Mouse (Mus musculus): ENCODE results near the gene Polq. TPM values are rescaled to one million over a fixed set of nuclear protein-coding genes. Genes with fewer than 3 reads are reported as not detected.

Polq gene
- polyA plus RNA-seq, 1 experiment from 2014 or later, result 8.4 TPM

GRCm38 (mm10) chr16:36997650-36998049 lies 13.9 kb upstream of the Polq start:
- Histone ChIP-seq H3K4me3 (ENCODE audit: low read length) (no peak overlapping the region), H3K4me1 (replicated peaks; ENCODE audit: control insufficient read depth, insufficient read depth, low read length) (no peaks in the 10 kb centered on the region), H3K27ac (ENCODE audit: low read length) (no peak overlapping the region), H3K36me3 (ENCODE audit: control insufficient read depth, insufficient read depth, low read length) (no peaks in the 10 kb centered on the region), H3K4me2 (ENCODE audit: low read depth, low read length) (no peak overlapping the region), H3K9me3 (ENCODE audit: control insufficient read depth, low read length) (no peaks in the 10 kb centered on the region), H3K9ac (ENCODE audit: low read length) (no peak overlapping the region), H3K27me3 (ENCODE audit: control insufficient read depth, insufficient read depth, low read depth, low read length) (no peaks in the 10 kb centered on the region)
- WGBS, result 69% methylated on average over 6 of the region's 6 CpGs
- ATAC-seq (ENCODE audit: low read depth), result no peak

- no peak for ATAC-seq (ENCODE audit: low read depth)
- Histone ChIP-seq H3K36me3 (ENCODE audit: control insufficient read depth, insufficient read depth, low read length) (no peaks in the 10 kb centered on the region), H3K27me3 (ENCODE audit: control insufficient read depth, insufficient read depth, low read depth, low read length) (no peaks in the 10 kb centered on the region), H3K9ac (ENCODE audit: low read length) (no peak overlapping the region), H3K9me3 (ENCODE audit: control insufficient read depth, low read length) (no peaks in the 10 kb centered on the region), H3K27ac (ENCODE audit: low read length) (no peak overlapping the region), H3K4me2 (ENCODE audit: low read depth, low read length) (no peak overlapping the region), H3K4me1 (replicated peaks; ENCODE audit: control insufficient read depth, insufficient read depth, low read length) (no peaks in the 10 kb centered on the region), H3K4me3 (ENCODE audit: low read length) (no peak overlapping the region)
- WGBS, result 70% methylated on average over 9 of the region's 9 CpGs
Measured at GRCm38 (mm10) chr16:36999366-36999972, 12.1 kb upstream of the Polq start.

- Histone ChIP-seq H3K4me3 (ENCODE audit: low read length) (no peak overlapping the region), H3K27me3 (ENCODE audit: control insufficient read depth, insufficient read depth, low read depth, low read length) (no peaks in the 10 kb centered on the region), H3K27ac (ENCODE audit: low read length) (no peak overlapping the region), H3K36me3 (ENCODE audit: control insufficient read depth, insufficient read depth, low read length) (no peaks in the 10 kb centered on the region), H3K4me1 (replicated peaks; ENCODE audit: control insufficient read depth, insufficient read depth, low read length) (peaks cover 10% of the 10 kb centered on the region), H3K9ac (ENCODE audit: low read length) (no peak overlapping the region), H3K4me2 (ENCODE audit: low read depth, low read length) (no peak overlapping the region), H3K9me3 (ENCODE audit: control insufficient read depth, low read length) (no peaks in the 10 kb centered on the region)
- WGBS, result 55% methylated on average over 6 of the region's 6 CpGs
- ATAC-seq (ENCODE audit: low read depth), result no peak
Measured at GRCm38 (mm10) chr16:37009262-37009661, 2.3 kb upstream of the Polq start.

GRCm38 (mm10) chr16:37010370-37010769 lies 1.2 kb upstream of the Polq start:
- Histone ChIP-seq H3K27me3 (ENCODE audit: control insufficient read depth, insufficient read depth, low read depth, low read length) (no peaks in the 10 kb centered on the region), H3K4me1 (replicated peaks; ENCODE audit: control insufficient read depth, insufficient read depth, low read length) (peaks cover 10% of the 10 kb centered on the region), H3K9me3 (ENCODE audit: control insufficient read depth, low read length) (no peaks in the 10 kb centered on the region), H3K4me2 (ENCODE audit: low read depth, low read length) (no peak overlapping the region), H3K36me3 (ENCODE audit: control insufficient read depth, insufficient read depth, low read length) (no peaks in the 10 kb centered on the region), H3K4me3 (ENCODE audit: low read length) (no peak overlapping the region), H3K9ac (ENCODE audit: low read length) (no peak overlapping the region), H3K27ac (ENCODE audit: low read length) (no peak overlapping the region)
- ATAC-seq (ENCODE audit: low read depth), result no peak
- WGBS, result 45% methylated on average over 4 of the region's 4 CpGs

- Histone ChIP-seq H3K4me2 (ENCODE audit: low read depth, low read length) (peak overlapping the region; percentile 74), H3K27me3 (ENCODE audit: control insufficient read depth, insufficient read depth, low read depth, low read length) (no peaks in the 10 kb centered on the region), H3K9me3 (ENCODE audit: control insufficient read depth, low read length) (no peaks in the 10 kb centered on the region), H3K36me3 (ENCODE audit: control insufficient read depth, insufficient read depth, low read length) (no peaks in the 10 kb centered on the region), H3K4me1 (replicated peaks; ENCODE audit: control insufficient read depth, insufficient read depth, low read length) (peaks cover 10% of the 10 kb centered on the region), H3K27ac (ENCODE audit: low read length) (no peak overlapping the region), H3K9ac (ENCODE audit: low read length) (peak overlapping the region; percentile 77), H3K4me3 (ENCODE audit: low read length) (peak overlapping the region; percentile 70)
- ATAC-seq (ENCODE audit: low read depth), result peak; percentile 56
- under 1% methylated on average over 26 of the region's 26 CpGs for WGBS
Measured at GRCm38 (mm10) chr16:37011922-37012289, 320 bp downstream of the Polq start.

- Histone ChIP-seq H3K36me3 (ENCODE audit: control insufficient read depth, insufficient read depth, low read length) (no peaks in the 10 kb centered on the region), H3K27ac (ENCODE audit: low read length) (no peak overlapping the region), H3K4me3 (ENCODE audit: low read length) (peak overlapping the region; percentile 70), H3K9ac (ENCODE audit: low read length) (peak overlapping the region; percentile 77), H3K9me3 (ENCODE audit: control insufficient read depth, low read length) (no peaks in the 10 kb centered on the region), H3K27me3 (ENCODE audit: control insufficient read depth, insufficient read depth, low read depth, low read length) (no peaks in the 10 kb centered on the region), H3K4me1 (replicated peaks; ENCODE audit: control insufficient read depth, insufficient read depth, low read length) (peaks cover 10% of the 10 kb centered on the region), H3K4me2 (ENCODE audit: low read depth, low read length) (peak overlapping the region; percentile 74)
- WGBS, result 29% methylated on average over 5 of the region's 5 CpGs
- ATAC-seq (ENCODE audit: low read depth), result no peak
Measured at GRCm38 (mm10) chr16:37012336-37012735, 750 bp downstream of the Polq start.

GRCm38 (mm10) chr16:37027581-37027980 lies 16.0 kb downstream of the Polq start:
- H3K27ac ChIP-seq (ENCODE audit: low read length), result no peak overlapping the region
- WGBS, result 79% methylated on average over 3 of the region's 3 CpGs
- H3K27me3 ChIP-seq (ENCODE audit: control insufficient read depth, insufficient read depth, low read depth, low read length), result no peaks in the 10 kb centered on the region
- H3K4me2 ChIP-seq (ENCODE audit: low read depth, low read length), result no peak overlapping the region
- H3K4me1 ChIP-seq (replicated peaks; ENCODE audit: control insufficient read depth, insufficient read depth, low read length), result no peaks in the 10 kb centered on the region
- no peak overlapping the region for H3K4me3 ChIP-seq (ENCODE audit: low read length)
- H3K36me3 ChIP-seq (ENCODE audit: control insufficient read depth, insufficient read depth, low read length), result no peaks in the 10 kb centered on the region; the same call in 1 of the 2 replicates
- no peak overlapping the region for H3K9ac ChIP-seq (ENCODE audit: low read length)
- no peaks in the 10 kb centered on the region for H3K9me3 ChIP-seq (ENCODE audit: control insufficient read depth, low read length)
- ATAC-seq (ENCODE audit: low read depth), result no peak

- Histone ChIP-seq H3K27ac (ENCODE audit: low read length) (no peak overlapping the region), H3K4me1 (replicated peaks; ENCODE audit: control insufficient read depth, insufficient read depth, low read length) (no peaks in the 10 kb centered on the region), H3K9ac (ENCODE audit: low read length) (no peak overlapping the region), H3K27me3 (ENCODE audit: control insufficient read depth, insufficient read depth, low read depth, low read length) (no peaks in the 10 kb centered on the region), H3K4me2 (ENCODE audit: low read depth, low read length) (no peak overlapping the region), H3K36me3 (ENCODE audit: control insufficient read depth, insufficient read depth, low read length) (peaks cover 6% of the 10 kb centered on the region), H3K4me3 (ENCODE audit: low read length) (no peak overlapping the region), H3K9me3 (ENCODE audit: control insufficient read depth, low read length) (no peaks in the 10 kb centered on the region)
- WGBS, result 46% methylated on average over 3 of the region's 3 CpGs
- ATAC-seq (ENCODE audit: low read depth), result no peak
Measured at GRCm38 (mm10) chr16:37031996-37032395, 20.4 kb downstream of the Polq start.

GRCm38 (mm10) chr16:37034751-37035150 lies 23.2 kb downstream of the Polq start:
- Histone ChIP-seq H3K9me3 (ENCODE audit: control insufficient read depth, low read length) (no peaks in the 10 kb centered on the region), H3K9ac (ENCODE audit: low read length) (no peak overlapping the region), H3K4me1 (replicated peaks; ENCODE audit: control insufficient read depth, insufficient read depth, low read length) (no peaks in the 10 kb centered on the region), H3K4me2 (ENCODE audit: low read depth, low read length) (no peak overlapping the region), H3K36me3 (ENCODE audit: control insufficient read depth, insufficient read depth, low read length) (peaks cover 6% of the 10 kb centered on the region; the same call in 1 of the 2 replicates), H3K27ac (ENCODE audit: low read length) (no peak overlapping the region), H3K27me3 (ENCODE audit: control insufficient read depth, insufficient read depth, low read depth, low read length) (no peaks in the 10 kb centered on the region), H3K4me3 (ENCODE audit: low read length) (no peak overlapping the region)
- 92% methylated on average over 8 of the region's 8 CpGs for WGBS
- ATAC-seq (ENCODE audit: low read depth), result no peak

- no peak overlapping the region for H3K4me3 ChIP-seq (ENCODE audit: low read length)
- H3K27ac ChIP-seq (ENCODE audit: low read length), result no peak overlapping the region
- no peaks in the 10 kb centered on the region for H3K4me1 ChIP-seq (replicated peaks; ENCODE audit: control insufficient read depth, insufficient read depth, low read length)
- WGBS, result 89% methylated on average over 3 of the region's 3 CpGs
- peaks cover 26% of the 10 kb centered on the region for H3K36me3 ChIP-seq (ENCODE audit: control insufficient read depth, insufficient read depth, low read length)
- H3K27me3 ChIP-seq (ENCODE audit: control insufficient read depth, insufficient read depth, low read depth, low read length), result no peaks in the 10 kb centered on the region
- H3K4me2 ChIP-seq (ENCODE audit: low read depth, low read length), result no peak overlapping the region
- no peak for ATAC-seq (ENCODE audit: low read depth)
- H3K9me3 ChIP-seq (ENCODE audit: control insufficient read depth, low read length), result no peaks in the 10 kb centered on the region
- no peak overlapping the region for H3K9ac ChIP-seq (ENCODE audit: low read length)
Measured at GRCm38 (mm10) chr16:37059631-37060030, 48.0 kb downstream of the Polq start.
